Mouse (Mus musculus) common myeloid progenitor, adult 5-6 weeks (primary cell): ENCODE measurements around the gene Odc1. TPM values are rescaled to one million over a fixed set of nuclear protein-coding genes. Genes with fewer than 3 reads are reported as not detected.
"Not testable (repeated sequence)": the region's sequence is repeated elsewhere in the genome, so short reads cannot be mapped to it uniquely, and the experiment has no call there.

Experiments used
- ATAC-seq: replicated peaks from 2 replicates; pipeline ENCODE4 v1.8.0; 2016; ENCODE audit warnings: low read depth, mild to moderate bottlenecking, moderate TSS enrichment, inconsistent platforms; ENCODE audit not compliant: poor library complexity, severe bottlenecking
- total RNA-seq: library from RNA; stranded (forward); fragments of 200-1000, 187-1606 nt; gene quantifications from 2 replicates; pipeline ENCODE4 v1.2.3, GENCODE M21; 2017

The Odc1 gene
- total RNA-seq, 1 experiment from 2014 or later = 403 TPM

DNA sequence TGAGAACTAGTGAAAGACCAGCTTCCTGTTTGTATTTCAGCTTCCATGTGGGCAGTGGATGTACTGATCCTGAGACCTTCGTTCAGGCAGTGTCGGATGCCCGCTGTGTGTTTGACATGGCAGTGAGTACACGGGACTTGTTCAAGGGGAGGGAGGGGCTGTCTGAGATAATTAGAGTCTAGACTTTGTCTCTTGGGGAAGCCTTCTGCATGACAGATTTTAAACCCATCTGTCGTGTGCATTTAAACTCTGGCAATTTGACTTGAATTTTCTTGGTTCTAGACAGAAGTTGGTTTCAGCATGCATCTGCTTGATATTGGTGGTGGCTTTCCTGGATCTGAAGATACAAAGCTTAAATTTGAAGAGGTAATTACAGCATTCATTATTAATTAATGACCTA lies 3.9 kb downstream of the Odc1 start:
- no peak for ATAC-seq

DNA sequence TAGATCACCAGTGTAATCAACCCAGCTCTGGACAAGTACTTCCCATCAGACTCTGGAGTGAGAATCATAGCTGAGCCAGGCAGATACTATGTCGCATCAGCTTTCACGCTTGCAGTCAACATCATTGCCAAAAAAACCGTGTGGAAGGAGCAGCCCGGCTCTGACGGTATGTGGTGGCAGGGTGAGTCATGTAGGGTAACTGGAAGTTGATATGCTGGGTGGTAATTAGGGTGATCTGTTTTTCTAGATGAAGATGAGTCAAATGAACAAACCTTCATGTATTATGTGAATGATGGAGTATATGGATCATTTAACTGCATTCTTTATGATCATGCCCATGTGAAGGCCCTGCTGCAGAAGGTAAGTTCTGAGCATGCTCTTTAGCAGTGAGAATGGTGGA lies 4.8 kb downstream of the Odc1 start:
- ATAC-seq = not testable (repeated sequence)

DNA sequence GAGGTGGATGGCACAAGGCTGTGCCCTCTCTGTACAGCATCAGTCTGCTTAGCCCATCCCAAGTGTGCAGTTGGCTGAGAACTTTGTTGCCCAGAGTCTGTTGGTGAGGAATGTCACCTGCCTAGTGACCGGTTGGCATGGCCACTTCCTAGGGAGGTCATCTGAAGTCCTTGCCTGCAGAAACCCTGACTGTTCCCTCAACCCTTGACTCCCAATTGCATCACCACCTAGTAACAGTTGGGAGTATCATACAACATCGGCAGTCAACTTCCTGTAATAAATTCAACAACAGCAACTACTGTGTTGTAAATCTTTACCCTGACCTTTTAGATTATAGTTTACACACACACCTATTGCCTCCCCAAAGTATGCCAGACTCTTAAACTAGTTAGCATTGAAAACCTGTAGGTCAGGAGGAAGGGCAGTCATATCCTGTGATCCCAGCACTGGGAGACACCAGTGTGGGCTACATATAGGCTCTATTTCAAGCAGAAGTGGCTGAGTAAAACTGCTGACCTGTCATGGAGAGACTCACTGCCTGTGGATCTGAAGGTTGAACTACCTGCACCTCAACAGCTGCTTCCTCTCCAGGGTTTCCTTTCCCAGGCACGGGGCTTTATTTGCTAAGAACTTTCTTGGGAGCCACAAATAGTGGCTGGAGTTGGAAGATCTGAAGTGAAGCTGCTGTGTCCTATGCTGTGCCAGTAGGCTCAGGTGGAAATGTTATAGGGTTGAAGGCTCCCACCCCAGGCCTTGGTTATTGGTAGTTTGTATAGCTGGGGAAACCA lies 6.8 kb downstream of the Odc1 start:
- no peak for ATAC-seq

DNA sequence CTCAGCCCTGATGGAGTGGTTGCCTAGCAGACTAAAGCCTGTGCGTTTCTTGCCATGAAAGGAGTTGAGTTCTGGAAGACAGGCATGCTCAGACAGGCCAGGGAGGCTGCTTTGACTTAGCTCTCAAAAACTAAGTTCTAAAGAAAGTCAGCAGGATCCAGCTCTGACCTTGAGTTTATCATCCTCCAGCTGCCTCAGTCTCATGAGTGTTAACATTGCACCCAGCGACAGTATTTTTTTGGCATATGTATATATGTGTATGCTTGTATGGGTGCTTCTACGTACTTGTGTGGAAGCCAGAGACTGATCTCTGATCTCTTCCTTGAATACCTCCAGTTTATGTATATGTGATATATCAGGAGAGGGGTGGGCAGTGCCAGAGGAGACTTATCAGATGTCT lies 7.8 kb downstream of the Odc1 start:
- no peak for ATAC-seq

DNA sequence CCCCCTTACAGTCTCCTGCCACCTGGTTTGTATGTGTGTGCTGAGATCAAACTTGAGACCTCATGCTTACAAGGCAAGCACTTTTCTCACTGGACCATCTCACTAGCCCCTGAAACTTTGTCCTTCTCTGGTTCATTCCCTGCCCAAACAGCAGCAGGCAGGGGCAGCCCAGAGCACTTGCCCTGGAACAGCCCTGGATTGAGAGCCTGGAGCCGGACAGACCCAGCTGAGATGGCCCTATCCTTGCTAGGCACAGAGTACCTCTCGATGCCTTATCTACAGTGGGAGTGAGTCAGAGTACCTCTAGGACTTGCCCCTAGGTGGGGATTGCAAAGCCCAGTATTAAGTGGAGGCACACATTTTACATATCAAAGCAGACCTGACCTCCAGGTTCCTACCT lies 8.4 kb downstream of the Odc1 start:
- ATAC-seq = no peak

DNA sequence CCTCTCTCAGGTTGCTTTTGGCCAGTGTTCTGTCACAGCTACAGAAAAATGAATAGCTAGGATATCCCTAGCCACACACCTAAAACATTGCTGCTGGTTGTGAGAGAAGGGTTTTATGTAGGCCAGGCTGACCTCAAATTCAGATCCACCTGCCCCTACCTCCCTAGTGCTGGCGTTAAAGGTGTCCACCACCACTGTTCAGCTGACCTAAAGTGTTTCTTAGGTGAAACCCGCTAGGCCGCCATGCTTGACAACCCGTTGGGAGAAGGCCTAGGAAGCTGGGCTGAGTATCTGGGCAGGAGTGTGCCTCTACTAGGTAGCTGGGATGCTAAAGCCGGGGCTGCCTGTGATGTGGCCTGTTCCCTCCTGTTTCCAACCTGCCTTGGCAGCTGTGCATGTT lies 9.0 kb downstream of the Odc1 start:
- ATAC-seq = no peak

DNA sequence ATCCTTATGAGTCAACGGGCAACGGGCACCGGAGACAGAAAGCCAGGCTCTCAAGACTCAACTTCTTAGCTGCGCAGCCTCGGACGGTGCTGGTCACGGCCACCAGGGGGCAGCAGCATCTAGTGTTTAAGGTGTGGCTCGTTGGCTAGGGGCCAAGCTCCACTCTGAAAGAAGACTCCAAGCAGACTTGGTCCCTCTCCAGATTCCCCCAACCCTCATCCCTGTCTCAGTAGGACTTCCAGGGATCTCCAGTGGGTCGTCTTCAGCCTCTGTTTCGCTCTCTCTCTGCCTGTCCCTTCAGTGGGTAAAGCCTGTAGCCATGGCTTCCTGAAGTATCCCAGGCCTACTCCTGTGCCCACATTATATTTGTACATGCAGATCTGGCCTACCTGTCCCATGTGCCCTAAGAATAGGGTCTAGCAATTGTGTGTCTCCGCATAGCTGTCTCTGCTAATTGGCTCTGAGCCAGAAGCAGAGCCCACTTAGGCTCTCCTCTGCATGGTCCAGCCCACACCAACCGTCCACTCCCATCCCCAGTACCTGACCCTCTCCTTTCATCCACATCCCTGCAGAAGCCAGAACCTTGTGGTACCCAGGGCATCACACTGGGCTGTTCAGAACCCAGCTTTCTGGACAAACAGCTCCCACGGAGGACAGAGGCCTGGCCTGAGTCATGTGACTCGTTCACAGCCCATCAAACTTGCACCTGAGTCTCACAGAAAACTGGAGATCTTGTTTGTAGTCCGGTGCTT lies 9.8 kb downstream of the Odc1 start:
- ATAC-seq = peak; percentile 67

DNA sequence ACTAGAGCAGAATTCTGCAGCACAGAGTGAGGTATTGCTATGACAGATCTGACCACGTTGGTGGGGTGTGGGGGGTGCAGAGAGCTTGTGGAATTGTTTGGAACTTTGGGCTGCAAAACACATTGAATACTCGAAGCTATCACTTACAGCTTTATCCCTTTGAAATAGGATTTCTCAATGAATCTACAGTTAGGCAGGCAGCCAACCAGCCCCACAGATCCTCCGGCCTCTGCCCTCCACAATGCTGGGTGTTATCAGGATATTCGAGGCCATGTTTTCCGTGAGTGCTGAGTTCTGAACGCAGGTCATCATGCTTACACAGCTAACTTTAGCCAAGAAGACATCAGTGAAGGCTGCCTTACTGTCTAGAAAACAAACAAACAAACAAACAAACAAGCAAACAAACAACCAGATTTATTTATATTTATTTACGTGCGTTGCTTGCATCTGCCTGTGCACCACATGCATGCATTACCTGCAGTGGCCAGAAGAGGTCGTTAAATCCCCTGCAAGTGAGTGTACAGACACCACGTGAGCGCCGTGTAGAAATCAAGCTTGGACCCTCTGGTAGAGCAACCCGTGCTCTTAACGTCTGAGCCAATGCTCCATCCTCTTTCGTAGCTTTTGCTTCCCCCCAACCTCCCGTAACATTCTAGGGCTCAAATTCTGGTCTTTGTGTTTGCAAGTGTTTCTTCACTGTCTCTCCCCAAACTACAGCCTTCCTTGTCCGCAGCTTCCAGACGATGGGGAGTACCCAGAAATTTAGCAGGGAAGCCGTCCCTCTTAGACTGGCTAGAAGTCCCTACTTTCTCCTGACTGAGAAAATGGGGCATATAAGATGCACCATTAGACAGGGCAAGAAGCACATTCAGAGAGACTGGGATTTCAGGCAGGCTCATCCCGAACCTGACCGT lies 12.1 kb downstream of the Odc1 start:
- ATAC-seq = peak; percentile 59

DNA sequence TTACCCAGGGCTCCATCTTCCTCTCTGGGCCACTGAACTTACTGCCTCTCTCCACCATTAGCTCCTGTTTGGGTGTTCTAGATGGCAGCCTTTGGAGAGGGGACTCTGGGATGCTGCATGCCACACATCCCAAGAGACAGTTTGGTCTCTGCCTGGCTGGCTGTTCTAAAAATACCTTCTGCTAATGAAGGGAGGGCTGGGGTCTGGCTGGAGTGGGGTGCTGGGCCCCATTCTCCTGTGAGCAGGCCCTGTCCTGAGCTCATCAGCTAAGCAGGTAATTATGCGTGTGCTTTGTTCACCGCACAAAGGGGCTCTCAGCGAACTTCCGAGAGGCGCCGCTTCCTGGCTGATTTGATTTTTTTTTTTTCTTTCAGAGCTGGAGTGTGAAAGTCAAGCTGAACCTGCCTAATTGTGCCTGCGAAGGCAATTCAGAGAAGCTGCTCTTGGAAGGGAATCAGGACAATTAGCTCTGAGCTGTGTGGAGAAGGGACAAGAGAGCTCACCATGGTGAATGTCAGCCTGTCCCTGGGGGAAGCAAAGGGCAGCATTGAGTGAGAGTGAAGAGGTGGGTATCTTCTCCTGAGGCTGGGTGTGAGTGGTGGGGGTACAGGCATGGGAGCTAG lies 12.9 kb downstream of the Odc1 start:
- ATAC-seq = no peak

DNA sequence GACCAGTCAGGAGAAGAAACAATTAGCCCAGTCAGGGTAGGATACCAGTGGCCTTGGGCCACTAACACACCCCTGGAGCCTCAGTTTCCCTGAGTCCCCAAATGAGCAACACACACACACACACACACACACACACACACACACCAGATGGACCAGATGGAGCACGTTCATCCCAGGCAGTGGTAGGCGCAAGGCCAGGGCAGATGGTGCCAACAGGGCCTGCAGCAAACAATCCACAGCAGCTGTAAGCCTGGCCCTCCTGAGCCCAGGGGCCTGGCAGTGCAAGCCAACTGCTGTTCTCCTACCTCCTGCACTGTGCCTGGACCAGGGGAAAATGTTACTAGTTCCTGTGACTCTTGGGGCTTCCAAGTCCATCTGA lies 13.4 kb downstream of the Odc1 start:
- no peak for ATAC-seq

DNA sequence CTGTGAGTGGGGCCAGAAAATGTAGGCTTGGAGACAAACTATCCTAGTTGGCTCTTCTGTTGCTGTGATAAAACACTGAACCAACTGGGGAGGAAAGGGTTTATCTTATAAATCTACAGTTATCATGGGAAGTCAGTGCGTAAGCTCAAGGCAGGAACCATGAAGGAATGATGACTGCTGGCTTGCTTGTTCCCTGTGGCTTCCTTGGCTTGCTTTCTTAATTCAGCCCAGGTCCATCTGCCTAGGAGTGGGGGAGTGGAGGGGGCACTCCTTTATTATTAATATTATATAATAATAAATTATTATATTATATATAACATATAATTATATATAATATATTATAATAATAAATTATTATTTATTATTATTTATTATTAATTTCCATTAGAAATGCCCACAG lies 17.8 kb downstream of the Odc1 start:
- no peak for ATAC-seq

DNA sequence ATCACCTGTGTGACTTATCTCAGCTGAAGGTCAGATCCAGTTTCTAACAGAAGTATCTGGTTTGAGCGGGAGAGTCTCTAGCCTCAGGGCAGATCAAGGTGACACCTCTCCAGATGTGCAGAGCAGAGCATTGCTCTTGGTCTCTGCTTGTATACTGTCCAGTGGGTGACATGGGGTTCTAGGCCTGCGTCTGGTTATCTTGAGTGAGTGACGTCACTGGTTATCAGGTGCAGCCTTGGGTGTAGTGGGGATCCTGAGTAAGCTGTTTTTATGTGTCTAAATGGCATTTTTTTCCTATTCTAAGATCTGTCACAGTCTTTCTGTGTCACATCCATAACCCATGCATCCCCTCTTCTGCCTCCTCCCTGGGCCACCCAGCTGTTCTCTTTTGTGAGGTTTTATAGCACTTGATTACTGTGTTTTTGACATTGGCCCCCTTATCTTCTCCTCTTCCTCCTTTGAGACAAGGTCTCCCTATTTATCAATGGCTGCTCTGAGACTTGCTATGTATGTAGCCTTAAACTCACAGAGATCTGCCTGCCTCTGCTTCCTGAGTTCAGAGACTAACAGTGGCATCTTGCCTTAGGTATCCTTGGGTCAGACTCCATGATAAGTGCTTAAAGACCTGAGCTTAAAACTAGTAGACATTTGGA lies 20.9 kb downstream of the Odc1 start:
- no peak for ATAC-seq

DNA sequence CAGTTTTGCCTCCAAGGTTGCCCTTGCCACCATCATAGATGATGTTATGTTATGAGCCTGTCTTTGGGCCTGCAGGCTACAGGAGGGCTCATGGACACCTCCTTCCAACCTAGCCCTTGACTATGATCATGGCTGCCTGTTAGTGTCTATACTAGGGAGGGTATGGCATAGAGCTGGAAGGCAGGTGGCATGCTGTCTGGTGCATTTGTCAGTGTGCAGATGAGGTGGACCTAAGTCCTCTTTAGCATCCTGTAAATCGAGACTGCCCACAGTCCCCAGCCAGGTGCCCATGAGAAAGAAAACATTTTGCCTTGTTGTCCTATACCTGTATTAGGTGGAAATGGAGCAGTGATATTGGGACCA lies 21.4 kb downstream of the Odc1 start:
- no peak for ATAC-seq

DNA sequence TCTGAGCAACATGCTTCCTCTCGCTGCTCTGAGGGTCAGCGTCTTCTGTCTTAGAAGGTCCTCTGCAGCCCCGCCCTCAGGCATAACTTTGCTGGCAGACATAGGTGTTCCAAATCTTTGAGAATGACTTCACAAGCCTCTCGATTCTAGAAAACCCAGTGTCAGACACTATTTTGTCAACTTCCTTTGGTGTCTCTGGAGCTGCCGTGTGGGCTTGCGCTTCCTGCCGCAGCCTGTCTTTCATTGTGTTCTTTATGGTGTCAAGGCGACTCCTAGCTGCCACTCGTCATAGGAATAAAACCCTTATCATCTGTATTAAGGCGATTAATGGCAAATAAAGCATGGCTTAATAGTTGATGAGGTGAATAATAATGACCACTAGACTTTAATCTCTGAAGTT lies 24.0 kb downstream of the Odc1 start:
- ATAC-seq = peak; percentile 58

DNA sequence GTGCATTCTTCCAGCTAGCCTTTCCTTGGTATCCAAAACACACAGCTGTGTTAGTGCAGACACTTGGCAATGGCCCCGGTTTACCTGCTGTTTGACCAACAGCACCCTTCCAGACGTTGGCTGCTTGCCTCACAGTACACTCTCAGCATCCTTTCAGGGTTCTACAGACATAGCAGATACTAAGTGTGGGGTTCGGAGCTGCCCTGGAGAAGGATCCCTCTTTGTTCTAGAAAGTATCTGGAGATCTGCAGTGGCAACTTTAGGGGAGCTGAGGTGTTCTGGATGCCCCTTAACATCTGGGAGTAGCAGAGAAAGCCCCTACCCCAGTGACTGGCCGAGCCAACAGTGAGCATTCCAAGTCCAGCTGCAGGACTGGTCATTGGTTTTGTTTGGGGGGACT lies 30.0 kb downstream of the Odc1 start:
- ATAC-seq = no peak

DNA sequence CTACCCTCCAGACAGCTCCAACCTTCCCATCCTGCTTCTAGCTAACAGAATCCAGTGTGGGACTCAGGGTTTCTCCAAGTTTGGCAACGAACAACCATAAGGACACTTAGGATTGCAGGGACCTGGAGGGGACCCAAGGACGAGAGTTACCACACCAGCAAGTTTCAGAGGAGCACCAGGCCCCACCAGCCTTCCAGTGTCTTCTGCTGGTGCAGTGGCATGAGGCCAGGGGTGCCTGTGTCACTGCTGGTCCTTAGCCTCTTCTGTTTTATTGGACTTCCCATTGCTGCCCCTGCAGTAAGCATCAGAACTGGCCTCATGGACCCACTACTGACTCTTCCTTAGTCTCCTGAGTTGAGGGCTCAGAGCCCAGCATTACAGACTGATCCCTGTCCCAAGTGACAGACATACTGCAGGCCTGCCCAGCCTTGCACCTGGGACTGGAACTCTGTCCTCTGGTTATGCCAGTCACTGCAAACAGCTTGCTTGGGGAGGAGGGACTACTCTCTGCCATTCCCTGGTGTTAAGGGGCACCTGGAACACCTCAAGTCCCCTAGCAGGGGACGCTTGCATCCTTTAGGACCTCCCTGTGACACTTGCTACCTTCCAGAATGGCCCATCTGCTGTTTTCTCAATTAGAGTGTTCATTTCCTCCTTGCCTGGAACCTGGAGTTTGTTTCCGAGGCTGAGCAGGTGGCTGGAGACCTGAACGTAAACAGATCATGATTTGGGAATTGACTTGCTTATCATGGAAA lies 30.7 kb downstream of the Odc1 start:
- ATAC-seq = no peak

DNA sequence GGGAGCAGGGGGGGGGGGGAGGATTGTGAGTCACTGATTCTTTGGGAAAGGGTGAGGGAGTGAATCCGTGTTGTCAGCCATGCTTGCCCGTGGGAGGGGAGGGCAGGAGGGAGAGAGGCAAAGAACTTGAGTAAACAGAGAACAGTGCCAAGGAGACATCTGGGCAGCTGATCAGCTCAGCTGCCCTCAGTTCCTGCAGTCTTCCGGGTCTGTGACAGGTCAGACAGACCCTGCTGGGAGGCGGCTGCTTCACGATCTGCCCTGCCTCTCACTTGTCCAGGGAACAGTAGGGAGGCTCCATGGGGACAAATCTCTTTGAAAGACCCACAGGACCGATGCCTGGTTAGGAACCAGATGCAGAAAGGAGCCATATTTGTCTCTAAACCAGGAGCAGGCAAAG lies 31.4 kb downstream of the Odc1 start:
- 0 out of 2 replicates have a peak, but pooled peaks have one; percentile 23 for ATAC-seq

DNA sequence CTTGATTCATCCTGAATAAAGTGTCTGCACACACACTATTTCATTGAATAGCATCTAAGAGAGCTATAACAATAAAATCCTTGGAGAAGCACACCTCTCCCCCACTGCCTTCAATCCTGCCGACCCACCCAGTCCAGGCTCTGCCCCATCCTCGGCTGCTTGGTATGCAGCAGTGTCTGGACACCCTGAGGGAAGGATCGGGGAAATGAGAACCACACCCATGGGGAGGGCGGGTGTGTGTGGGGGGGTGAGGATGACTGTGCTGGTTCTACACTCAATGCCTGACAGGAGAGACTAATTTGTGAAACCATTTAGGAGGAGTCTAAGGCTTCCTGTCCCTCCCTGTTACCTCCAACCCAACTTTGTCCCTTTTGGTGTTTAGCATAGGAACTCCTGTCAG lies 34.0 kb downstream of the Odc1 start:
- ATAC-seq = peak; percentile 60

DNA sequence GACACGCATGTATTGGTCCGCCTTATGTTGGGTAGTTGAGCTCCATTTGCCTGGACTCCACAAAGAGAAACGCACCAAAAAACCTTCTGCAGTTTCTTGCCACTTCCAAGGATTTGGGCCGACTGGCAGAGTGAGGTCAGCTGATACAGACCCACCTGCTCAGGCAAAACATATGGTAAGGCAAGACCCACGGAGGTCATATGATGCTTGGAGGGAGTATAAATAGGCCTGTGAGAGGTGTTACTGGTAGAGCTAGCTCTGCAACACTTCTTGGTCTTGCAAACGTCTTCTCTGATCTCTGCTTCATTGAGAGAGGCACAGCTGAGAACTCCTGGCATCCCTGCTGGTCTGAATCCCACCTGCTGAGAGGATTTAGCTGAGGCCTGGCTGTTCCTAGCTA lies 36.4 kb downstream of the Odc1 start:
- no peak for ATAC-seq
